Mouse (Mus musculus) cerebellum, postnatal 4 days (tissue): ENCODE measurements at regions not wholly inside any gene's neighbourhood (a gene's known extent, or its start where the extent isn't known, plus 50 kb on each side); places are given as distances from the start of the nearest gene placed in this dataset.
A peak's percentile ranks its signal among the peaks of the same experiment; 100 is the strongest.

ENCODE experiments used
- DNase-seq, 2 experiments: peaks; one replicate each; pipeline ENCODE4 v3.0.0; 2022; ENCODE audit warnings: low spot score in 2 of 2, mixed read lengths in 1 of 2

GRCm38 (mm10) chr7:84800966-84801365, 52.4 kb upstream of the Olfr291 start:
- DNase-seq, result no peak

DNA sequence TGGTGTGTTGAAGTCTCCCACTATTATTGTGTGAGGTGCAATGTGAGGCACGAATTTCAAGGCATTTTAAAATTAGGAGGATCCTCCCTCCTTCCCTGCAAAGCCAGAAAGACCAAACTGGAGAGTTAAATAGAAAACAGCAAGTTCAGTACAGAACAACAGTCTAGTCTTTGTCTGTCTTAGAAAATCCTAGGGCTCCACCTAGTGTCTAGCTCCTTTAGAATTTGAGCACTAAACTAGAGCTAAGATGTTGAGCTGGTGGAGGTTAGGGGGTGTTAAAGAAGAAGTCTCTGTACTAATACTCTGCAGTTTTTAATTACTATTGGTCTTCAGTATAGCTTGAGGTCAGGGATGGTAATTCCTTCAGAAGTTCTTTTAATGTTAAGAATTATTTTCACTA, 58.7 kb upstream of the Olfr291 start:
- no peak for DNase-seq

- DNase-seq, result peak; percentile 85 to 92
Observed at GRCm38 (mm10) chr7:84779276-84779825, 74.0 kb upstream of the Olfr291 start.

DNA sequence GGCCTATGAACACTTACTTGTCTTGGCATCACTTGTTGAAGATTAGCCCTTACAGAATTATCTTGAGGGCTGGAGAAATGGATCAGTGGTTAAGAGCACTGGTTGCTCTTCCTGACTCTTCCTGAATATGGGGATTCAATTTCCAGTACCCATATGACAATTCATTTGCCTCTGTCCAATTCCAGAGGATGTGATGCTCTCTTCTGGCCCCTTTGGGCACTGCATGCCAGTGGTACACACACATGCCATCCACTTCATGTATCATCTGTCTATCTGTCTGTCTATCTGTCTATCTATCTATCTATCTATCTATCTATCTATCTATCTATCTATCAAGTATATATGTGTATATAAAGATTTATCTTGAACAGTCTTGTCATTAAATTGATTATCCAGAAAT, 75.7 kb upstream of the Olfr291 start:
- DNase-seq, result no peak

GRCm38 (mm10) chr7:84756261-84756660, 66.5 kb upstream of the Zfand6 start:
- DNase-seq, result no peak

DNA sequence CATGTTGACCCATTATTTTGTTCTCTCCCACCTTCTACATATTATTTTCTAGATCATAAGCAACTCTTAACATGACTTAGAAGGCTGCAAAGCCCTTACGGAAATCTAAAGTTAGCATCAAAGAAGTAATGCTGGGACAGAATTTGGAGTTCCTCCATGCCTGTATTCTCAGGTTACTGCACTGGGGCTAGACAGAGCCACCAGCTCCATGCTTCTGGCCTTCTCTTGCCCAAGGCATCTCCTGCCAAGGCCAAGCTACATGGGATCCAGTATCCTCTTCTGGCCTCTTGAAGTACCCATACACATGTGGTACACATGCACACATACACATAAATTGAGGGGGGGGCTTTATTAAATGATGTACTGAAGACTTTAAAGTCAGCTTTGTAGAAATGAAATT, 63.6 kb upstream of the Zfand6 start:
- DNase-seq, result no peak

- DNase-seq, result peak; percentile 31 to 70
Observed at GRCm38 (mm10) chr7:84749434-84750301, 59.9 kb upstream of the Zfand6 start.

DNA sequence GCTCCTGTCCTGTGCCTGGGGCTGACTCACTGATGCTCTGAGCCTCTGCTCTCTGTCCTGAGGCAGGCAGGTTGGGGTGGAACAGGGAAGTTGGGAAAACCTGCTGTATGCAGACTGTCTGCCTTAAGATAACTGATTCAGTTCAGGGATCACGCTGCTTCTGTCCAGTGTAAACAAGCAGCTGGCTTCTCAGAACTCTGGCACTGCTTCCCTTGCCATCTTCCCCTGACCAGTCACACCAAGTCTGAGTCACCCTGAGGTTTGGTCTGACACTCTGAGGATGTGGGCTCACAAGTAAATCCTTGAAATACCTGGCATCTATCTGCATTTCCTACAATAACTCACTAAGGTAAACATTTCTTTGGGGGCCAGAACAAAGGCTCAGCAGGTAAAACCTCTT, 58.1 kb upstream of the Zfand6 start:
- DNase-seq, result no peak

DNA sequence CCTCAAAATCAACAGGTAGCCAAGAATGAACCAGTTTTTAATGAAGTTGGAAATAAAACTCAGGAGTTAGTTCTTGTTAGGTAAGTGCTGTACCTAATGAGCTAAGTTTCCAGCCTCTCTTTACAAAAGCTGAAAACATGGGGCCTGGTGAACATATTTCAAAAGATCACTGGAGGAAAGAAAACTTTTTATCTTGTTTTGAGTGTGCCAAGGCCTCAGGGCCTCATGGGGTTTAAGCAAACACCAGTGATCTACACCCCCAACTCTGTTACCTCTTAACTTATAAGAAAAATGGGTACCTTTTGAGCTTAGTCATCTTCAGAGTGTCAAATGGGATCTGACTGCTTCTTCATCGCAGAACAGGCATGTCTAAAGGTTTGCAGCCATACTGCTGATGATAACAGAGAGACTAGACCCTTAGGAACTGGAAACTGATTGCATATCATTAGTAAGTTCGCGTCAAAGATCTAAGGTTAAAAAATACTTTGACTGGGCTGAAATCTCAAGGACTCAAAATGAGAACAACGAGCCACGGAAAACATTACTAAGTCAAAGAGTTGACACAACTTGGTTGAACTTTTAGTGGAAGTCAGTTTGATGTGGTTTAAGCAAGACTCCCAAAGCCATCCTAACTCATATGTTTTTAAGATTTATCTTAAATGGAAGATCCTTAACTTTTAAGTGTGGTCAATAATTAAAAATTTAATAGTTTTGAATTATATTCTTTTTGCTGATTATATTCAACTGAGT, 54.7 kb upstream of the Zfand6 start:
- no peak for DNase-seq

DNA sequence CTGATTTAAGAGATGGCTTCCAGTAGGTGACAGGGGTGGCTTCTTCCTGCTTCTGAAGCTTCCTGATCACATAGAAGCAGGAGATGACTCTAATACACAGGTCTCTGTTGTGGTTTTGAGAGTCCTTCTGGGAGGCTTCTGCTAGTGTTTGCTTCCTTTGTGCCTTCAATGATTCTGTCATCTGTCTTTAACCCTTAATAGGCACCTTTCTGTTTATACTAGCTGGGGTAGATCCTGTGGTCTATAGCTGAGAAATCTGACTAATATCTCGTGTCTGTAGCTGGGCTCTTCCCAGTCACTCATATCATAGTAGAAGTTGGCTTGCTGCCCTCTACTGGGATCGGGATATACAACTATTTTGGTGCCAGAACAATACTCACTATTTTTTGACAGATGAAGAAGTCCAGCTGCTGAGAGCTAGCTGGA, 50.2 kb upstream of the Zfand6 start:
- DNase-seq, result no peak
